Mouse (Mus musculus): Measurements from ENCODE around the gene Got2.
"Not testable (repeated sequence)": the region's sequence is repeated elsewhere in the genome, so short reads cannot be mapped to it uniquely, and the experiment has no call there.

Got2 gene

GRCm38 (mm10) chr8:95871690-95872089 is 16.7 kb downstream of the Got2 start:
- DNase-seq (ENCODE audit: low read depth, low spot score): no peak

- DNase-seq (ENCODE audit: low read depth, low spot score): not testable (repeated sequence)
Observed at GRCm38 (mm10) chr8:95864851-95865250, 23.5 kb downstream of the Got2 start.

- not testable (repeated sequence) for DNase-seq (ENCODE audit: low read depth, low spot score)
Observed at GRCm38 (mm10) chr8:95863761-95864440, 24.4 kb downstream of the Got2 start.

- no peak for DNase-seq (ENCODE audit: low read depth, low spot score)
Observed at GRCm38 (mm10) chr8:95854174-95854573, 34.2 kb downstream of the Got2 start.

- peak; percentile 90 for DNase-seq (ENCODE audit: low read depth, low spot score)
Observed at GRCm38 (mm10) chr8:95853102-95853843, 35.1 kb downstream of the Got2 start, which contains the start of gene Slc38a7. Gene Slc38a7 (minus strand): TSS chr8:95853539.

GRCm38 (mm10) chr8:95852290-95852689 is 36.1 kb downstream of the Got2 start:
- no peak for DNase-seq (ENCODE audit: low read depth, low spot score)

- no peak for DNase-seq (ENCODE audit: low read depth, low spot score)
Observed at GRCm38 (mm10) chr8:95850326-95850725, 38.0 kb downstream of the Got2 start.

GRCm38 (mm10) chr8:95848734-95849464 is 39.4 kb downstream of the Got2 start:
- DNase-seq (ENCODE audit: low read depth, low spot score): no peak

GRCm38 (mm10) chr8:95848061-95848551 is 40.2 kb downstream of the Got2 start:
- no peak for DNase-seq (ENCODE audit: low read depth, low spot score)

- DNase-seq (ENCODE audit: low read depth, low spot score): no peak
Observed at GRCm38 (mm10) chr8:95845026-95845425, 43.3 kb downstream of the Got2 start.

GRCm38 (mm10) chr8:95843968-95844367 is 44.4 kb downstream of the Got2 start:
- DNase-seq (ENCODE audit: low read depth, low spot score): no peak

GRCm38 (mm10) chr8:95841436-95841835 is 46.9 kb downstream of the Got2 start:
- no peak for DNase-seq (ENCODE audit: low read depth, low spot score)

GRCm38 (mm10) chr8:95839289-95839688 is 49.1 kb downstream of the Got2 start:
- no peak for DNase-seq (ENCODE audit: low read depth, low spot score)

- DNase-seq (ENCODE audit: low read depth, low spot score): no peak
Observed at GRCm38 (mm10) chr8:95837266-95837665, 51.1 kb downstream of the Got2 start.

- DNase-seq (ENCODE audit: low read depth, low spot score): no peak
Observed at GRCm38 (mm10) chr8:95835891-95836290, 52.5 kb downstream of the Got2 start.

GRCm38 (mm10) chr8:95833435-95833984 is 54.8 kb downstream of the Got2 start:
- DNase-seq (ENCODE audit: low read depth, low spot score): no peak

- DNase-seq (ENCODE audit: low read depth, low spot score): peak; percentile 67
Observed at GRCm38 (mm10) chr8:95832603-95833434, 55.5 kb downstream of the Got2 start.

- no peak for DNase-seq (ENCODE audit: low read depth, low spot score)
Observed at GRCm38 (mm10) chr8:95830144-95830543, 58.2 kb downstream of the Got2 start.

- not testable (repeated sequence) for DNase-seq (ENCODE audit: low read depth, low spot score)
Observed at GRCm38 (mm10) chr8:95825162-95825561, 63.2 kb downstream of the Got2 start, which contains the start of gene Sap18b. Gene Sap18b (plus strand): TSS chr8:95825346.

GRCm38 (mm10) chr8:95822699-95823098 is 65.6 kb downstream of the Got2 start:
- DNase-seq (ENCODE audit: low read depth, low spot score): no peak

- DNase-seq (ENCODE audit: low read depth, low spot score): no peak
Observed at GRCm38 (mm10) chr8:95822096-95822495, 66.3 kb downstream of the Got2 start.

Data from telencephalon, adult 2 months (tissue).